Mouse (Mus musculus) liver, embryonic 18 days (tissue): ENCODE data around the gene Lypd1. TPM values are rescaled to one million over a fixed set of nuclear protein-coding genes. Genes with fewer than 3 reads are reported as not detected.

Experiments
- polyA plus RNA-seq: library from polyadenylated mRNA; depleted of rRNA; stranded (reverse); fragments of >200 nt; gene quantifications from 2 replicates; pipeline ENCODE4 v1.2.3, GENCODE M21; 2012; rRNA removed

Lypd1 gene
- 0.30 and 0.46 TPM in 2 replicates for polyA plus RNA-seq

DNA sequence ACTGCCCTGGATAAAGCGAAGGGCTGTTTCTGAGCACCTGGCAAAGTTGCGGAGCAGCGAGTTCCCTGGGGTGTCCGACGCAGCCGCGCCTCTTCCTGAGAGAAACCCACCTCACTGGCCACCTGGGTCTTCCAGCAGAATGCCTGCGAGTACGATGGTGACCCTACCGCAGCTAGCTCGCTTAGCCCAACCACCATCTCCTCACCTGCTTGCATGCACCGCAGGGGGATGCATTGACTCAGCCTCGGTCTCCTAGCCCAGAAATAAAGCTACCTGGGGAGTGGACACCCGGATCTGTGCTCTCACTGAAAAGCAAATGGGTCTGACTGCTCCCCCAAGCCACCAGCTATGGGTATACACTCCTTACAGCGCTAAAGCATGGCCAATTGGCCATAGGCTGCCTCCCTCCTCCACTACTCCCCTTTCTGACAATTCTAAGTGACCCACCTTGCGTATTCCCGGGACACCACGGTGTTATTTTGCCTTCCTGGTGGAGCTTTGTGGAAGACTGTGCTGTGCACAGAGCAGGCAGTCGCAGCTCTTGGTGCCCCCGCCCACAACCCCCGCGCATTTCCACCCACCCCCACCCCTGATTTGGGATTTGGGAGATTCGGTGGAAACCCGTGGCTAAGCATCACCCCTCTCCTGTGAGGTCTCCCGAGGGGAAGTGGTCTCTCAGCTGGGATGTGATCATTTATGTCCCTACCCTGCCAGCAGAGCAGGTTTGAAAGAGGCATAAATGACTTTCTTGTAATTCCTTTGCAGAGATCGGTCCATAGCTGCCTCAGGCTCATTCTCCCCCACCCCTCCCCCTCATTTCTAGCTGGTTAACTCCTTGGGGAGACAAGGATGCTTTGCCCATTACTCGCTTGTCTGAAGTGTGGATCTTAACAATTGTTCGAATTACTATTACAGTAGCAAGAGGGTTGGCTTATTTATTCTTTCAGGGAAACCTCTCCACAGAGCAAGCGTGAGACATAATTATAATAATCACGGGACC, at the start of gene Lypd1:
Gene Lypd1, minus strand, starts transcription at position 501 of the 1,000 bp plus-strand sequence.

Other genes starting within 250 kb of the Lypd1 start
- gene Gpr39, start 236.1 kb downstream of the Lypd1 start, polyA plus RNA-seq, result 3.3 and 4.1 TPM in 2 replicates